Mouse (Mus musculus): ENCODE results near the gene Map4k3.

DNA sequence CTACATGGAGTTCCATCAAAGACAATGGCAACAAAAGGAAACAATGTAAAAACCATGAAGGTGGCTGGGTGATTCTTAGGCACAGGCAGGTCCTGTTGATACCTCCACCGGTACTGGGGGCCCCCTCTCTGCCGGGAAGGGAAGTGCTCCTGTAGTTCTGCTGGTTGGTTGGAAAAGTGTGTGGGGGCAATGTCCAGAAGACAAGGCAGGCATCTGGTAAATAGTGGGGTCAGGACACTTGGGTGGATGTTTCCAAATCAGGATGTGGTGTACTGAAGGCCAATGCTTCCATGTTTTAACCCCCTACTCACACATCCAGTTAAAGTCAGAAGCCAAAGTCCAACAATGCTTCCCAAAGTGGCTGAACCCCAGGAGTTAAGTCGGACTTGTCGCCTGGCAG lies 168.5 kb downstream of the Map4k3 start:
- TF ChIP-seq CTCF (IDR thresholded peaks at IDR 0.05; ENCODE audit: low read depth, low read length) (no peak), POLR2A (IDR thresholded peaks at IDR 0.05; ENCODE audit: insufficient read depth, low read length) (no peak), EP300 (IDR thresholded peaks at IDR 0.05; ENCODE audit: insufficient read depth, low read depth, low read length) (no peak)

All from ES-Bruce4 (cell line).